Mouse (Mus musculus): ENCODE measurements at regions not wholly inside any gene's neighbourhood (a gene's known extent, or its start where the extent isn't known, plus 50 kb on each side); places are given as distances from the start of the nearest gene placed in this dataset.

DNA sequence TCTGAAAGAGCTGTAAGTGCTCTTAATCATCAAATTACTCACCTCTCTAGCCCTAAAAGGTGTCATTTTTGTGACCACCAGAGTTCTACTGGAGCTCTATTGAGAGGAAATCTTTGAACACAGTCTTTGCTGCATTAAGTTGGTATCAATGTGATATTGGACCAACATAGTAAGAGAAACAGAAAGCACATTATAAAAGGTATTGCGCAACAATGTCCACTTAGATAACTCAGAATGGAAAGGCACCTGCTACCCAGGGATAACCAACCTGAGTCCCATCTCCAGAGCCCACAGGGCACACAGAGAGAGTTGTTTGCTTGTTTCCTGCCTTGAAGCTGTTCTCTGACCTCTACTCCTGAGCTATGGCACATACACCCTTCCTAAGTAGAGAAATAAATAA, 106.4 kb upstream of the Med13l start:
- no peaks in the 10 kb centered on the region for H3K9me3 ChIP-seq (ENCODE audit: control insufficient read depth, low read length)
- no peaks in the 10 kb centered on the region for H3K27me3 ChIP-seq (ENCODE audit: control insufficient read depth, insufficient read depth, low read length)
- H3K9ac ChIP-seq (ENCODE audit: low read length) = no peak overlapping the region
- peaks cover 3% of the 10 kb centered on the region; the same call in 1 of the 2 replicates for H3K4me1 ChIP-seq (ENCODE audit: control insufficient read depth, insufficient read depth, low read length)
- DNase-seq (ENCODE audit: low spot score) (no peak), ATAC-seq (ENCODE audit: insufficient number of reproducible peaks, low FRiP score, low TSS enrichment, low read depth) (no peak)
- H3K4me2 ChIP-seq (ENCODE audit: low read depth, severe bottlenecking) = no peak overlapping the region
- 100% methylated on average over 1 of the region's 1 CpGs for WGBS
- no peak overlapping the region for H3K27ac ChIP-seq (replicated peaks; ENCODE audit: low read depth, low read length)
- H3K4me3 ChIP-seq (ENCODE audit: low read depth, low read length) = no peak overlapping the region
- H3K36me3 ChIP-seq (ENCODE audit: control insufficient read depth, insufficient read depth, low read length) = no peaks in the 10 kb centered on the region

DNA sequence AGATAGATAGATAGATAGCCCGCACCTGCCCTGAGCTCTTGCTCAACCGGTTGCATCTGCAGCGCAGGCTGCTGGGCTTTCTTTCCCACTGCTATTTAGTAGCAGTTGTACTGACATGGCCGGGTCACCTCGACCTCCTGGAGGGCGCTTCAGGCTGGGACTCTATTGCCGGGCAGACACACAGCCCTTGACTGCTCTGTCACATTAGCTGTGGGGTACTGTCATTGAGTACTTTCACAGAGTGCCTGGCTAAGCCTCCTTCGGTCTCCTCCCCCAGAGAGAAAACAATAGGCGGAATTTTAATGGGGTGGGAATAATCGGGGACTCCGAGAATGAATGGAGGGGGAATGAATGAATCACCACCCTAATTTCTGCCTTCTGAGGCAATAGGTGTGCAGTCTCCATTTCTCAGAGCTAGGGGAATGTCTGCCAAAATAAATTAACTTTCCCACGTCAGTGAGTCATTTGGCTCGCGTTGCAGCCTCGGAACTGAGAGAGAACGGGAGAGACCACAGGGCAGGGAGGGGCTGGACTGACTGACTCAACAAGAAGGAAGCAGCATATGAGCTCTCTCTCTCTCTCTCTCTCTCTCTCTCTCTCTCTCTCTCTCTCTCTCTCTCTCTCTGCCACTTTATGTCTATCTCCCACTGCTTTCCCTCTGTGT, 101.6 kb upstream of the Med13l start:
- H3K9ac ChIP-seq (ENCODE audit: low read length) = no peak overlapping the region
- no peaks in the 10 kb centered on the region for H3K27me3 ChIP-seq (ENCODE audit: control insufficient read depth, insufficient read depth, low read length)
- no peak overlapping the region for H3K4me3 ChIP-seq (ENCODE audit: low read depth, low read length)
- H3K4me1 ChIP-seq (ENCODE audit: control insufficient read depth, insufficient read depth, low read length) = peaks cover 13% of the 10 kb centered on the region
- 0 out of 2 replicates have a peak overlapping the region, but pooled peaks have one; percentile 36 for H3K27ac ChIP-seq (replicated peaks; ENCODE audit: low read depth, low read length)
- ATAC-seq (ENCODE audit: insufficient number of reproducible peaks, low FRiP score, low TSS enrichment, low read depth) (no peak), DNase-seq (ENCODE audit: low spot score) (peak; percentile 68)
- H3K4me2 ChIP-seq (ENCODE audit: low read depth, severe bottlenecking) = peak overlapping the region; percentile 37
- no peaks in the 10 kb centered on the region for H3K36me3 ChIP-seq (ENCODE audit: control insufficient read depth, insufficient read depth, low read length)
- H3K9me3 ChIP-seq (ENCODE audit: control insufficient read depth, low read length) = no peaks in the 10 kb centered on the region
- WGBS = 5% methylated on average over 16 of the region's 16 CpGs

DNA sequence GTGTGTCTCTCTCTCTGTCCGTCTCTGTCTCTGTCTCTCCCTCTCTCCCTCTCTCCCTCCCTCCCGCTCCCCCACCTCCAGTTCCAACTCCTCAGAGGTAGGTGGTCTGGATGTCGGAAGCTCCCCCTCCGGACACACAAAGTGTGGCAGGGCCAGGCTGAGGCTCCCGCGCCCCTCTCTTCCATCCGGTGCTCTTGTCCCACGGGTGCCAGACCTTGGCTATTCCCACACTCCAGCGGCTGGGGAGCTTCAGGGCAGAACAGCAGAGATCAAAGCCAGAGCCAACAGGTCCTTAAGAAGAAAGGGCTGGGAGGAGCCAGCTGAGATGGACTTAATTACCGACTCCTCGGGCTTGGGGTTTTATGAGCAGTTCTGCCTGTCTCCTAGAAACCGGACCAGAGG, 101.1 kb upstream of the Med13l start:
- ATAC-seq (ENCODE audit: insufficient number of reproducible peaks, low FRiP score, low TSS enrichment, low read depth) (0 out of 2 replicates have a peak, but pooled peaks have one; percentile 28), DNase-seq (ENCODE audit: low spot score) (peak; percentile 75)
- Histone ChIP-seq H3K36me3 (ENCODE audit: control insufficient read depth, insufficient read depth, low read length) (no peaks in the 10 kb centered on the region), H3K4me3 (ENCODE audit: low read depth, low read length) (no peak overlapping the region), H3K4me1 (ENCODE audit: control insufficient read depth, insufficient read depth, low read length) (peaks cover 16% of the 10 kb centered on the region), H3K27me3 (ENCODE audit: control insufficient read depth, insufficient read depth, low read length) (no peaks in the 10 kb centered on the region), H3K9ac (ENCODE audit: low read length) (no peak overlapping the region), H3K27ac (replicated peaks; ENCODE audit: low read depth, low read length) (peak overlapping the region; percentile 36; the same call in 1 of the 2 replicates), H3K4me2 (ENCODE audit: low read depth, severe bottlenecking) (peak overlapping the region; percentile 37), H3K9me3 (ENCODE audit: control insufficient read depth, low read length) (no peaks in the 10 kb centered on the region)
- WGBS = 0% methylated on average over 12 of the region's 12 CpGs

DNA sequence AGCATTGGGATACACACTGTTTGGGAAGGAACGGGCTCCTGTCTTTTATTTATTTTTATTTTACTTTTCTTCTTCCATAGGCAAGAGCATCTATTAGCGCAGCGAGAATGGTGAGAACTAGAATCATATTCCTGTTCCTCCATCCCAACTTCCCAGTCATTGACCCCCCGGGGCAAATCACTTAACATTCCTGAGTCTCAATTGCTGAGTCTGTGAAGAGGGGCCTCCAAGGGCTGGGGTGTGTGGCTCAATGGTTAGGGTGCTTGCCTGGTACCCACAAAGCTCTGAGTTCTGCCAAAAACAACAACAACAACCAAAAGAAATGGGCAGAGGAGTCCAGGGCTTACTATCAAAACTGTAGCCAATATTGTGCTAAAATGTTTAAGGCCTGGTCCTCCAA, 98.5 kb upstream of the Med13l start:
- no peak overlapping the region for H3K27ac ChIP-seq (replicated peaks; ENCODE audit: low read depth, low read length)
- no peak overlapping the region for H3K4me3 ChIP-seq (ENCODE audit: low read depth, low read length)
- H3K27me3 ChIP-seq (ENCODE audit: control insufficient read depth, insufficient read depth, low read length) = no peaks in the 10 kb centered on the region
- H3K4me1 ChIP-seq (ENCODE audit: control insufficient read depth, insufficient read depth, low read length) = peaks cover 33% of the 10 kb centered on the region
- ATAC-seq (ENCODE audit: insufficient number of reproducible peaks, low FRiP score, low TSS enrichment, low read depth) = no peak
- H3K9me3 ChIP-seq (ENCODE audit: control insufficient read depth, low read length) = no peaks in the 10 kb centered on the region
- H3K36me3 ChIP-seq (ENCODE audit: control insufficient read depth, insufficient read depth, low read length) = no peaks in the 10 kb centered on the region
- 49% methylated on average over 4 of the region's 4 CpGs for WGBS
- DNase-seq (ENCODE audit: low spot score) = no peak
- H3K4me2 ChIP-seq (ENCODE audit: low read depth, severe bottlenecking) = no peak overlapping the region
- H3K9ac ChIP-seq (ENCODE audit: low read length) = 0 out of 2 replicates have a peak overlapping the region, but pooled peaks have one; percentile 14

DNA sequence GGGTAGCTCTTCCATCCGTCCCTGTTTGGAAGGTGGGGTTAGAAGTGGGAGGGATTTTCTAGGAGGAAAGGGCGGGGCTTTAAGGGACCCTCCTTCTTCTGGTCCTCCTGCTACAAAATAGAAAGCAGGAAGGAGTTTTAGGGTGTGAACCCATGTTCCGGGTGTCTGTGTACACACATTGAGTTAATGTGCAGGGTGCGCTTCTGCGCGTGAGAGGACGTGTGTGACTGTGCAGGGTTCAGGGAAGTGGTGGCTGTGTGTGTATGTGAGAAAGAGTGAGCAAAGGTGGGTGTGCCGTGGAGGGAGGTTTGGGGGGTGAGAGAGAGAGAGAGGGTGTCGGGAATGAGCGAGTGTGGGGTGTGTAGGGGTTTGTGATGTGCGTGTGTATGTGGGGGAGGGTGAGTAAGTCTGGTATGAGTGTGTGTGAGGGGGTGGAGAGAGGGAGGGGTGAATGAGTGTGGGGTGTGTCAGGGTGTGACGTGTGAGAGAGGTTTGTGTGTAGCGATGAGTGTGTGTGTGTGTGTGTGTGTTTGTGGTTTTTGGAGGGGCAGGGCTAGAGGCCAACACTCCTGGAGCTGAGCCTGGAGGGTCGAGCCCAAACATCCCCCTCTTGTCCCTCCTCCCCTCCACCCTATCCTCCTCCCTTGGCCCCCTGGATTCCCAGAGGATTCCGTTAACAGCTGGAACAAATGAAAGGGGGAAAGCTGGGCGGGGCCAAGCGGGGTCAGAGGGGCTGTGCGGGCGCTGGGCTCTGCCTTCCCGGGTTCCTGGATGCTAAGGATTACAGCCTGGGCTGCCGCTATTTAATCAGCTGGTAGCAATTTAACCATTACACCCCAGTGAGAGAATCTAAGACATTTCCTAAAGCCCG, 95.3 kb upstream of the Med13l start:
- Histone ChIP-seq H3K9ac (ENCODE audit: low read length) (peak overlapping the region; percentile 5; the same call in 1 of the 2 replicates), H3K27ac (replicated peaks; ENCODE audit: low read depth, low read length) (peak overlapping the region; percentile 80), H3K4me3 (ENCODE audit: low read depth, low read length) (peak overlapping the region; percentile 1; the same call in 1 of the 2 replicates), H3K27me3 (ENCODE audit: control insufficient read depth, insufficient read depth, low read length) (no peaks in the 10 kb centered on the region), H3K4me1 (ENCODE audit: control insufficient read depth, insufficient read depth, low read length) (peaks cover 30% of the 10 kb centered on the region), H3K4me2 (ENCODE audit: low read depth, severe bottlenecking) (peak overlapping the region; percentile 52), H3K36me3 (ENCODE audit: control insufficient read depth, insufficient read depth, low read length) (no peaks in the 10 kb centered on the region), H3K9me3 (ENCODE audit: control insufficient read depth, low read length) (no peaks in the 10 kb centered on the region)
- DNase-seq (ENCODE audit: low spot score) = peak; percentile 91
- 4% methylated on average over 22 of the region's 22 CpGs for WGBS
- ATAC-seq (ENCODE audit: insufficient number of reproducible peaks, low FRiP score, low TSS enrichment, low read depth) = peak; percentile 84

DNA sequence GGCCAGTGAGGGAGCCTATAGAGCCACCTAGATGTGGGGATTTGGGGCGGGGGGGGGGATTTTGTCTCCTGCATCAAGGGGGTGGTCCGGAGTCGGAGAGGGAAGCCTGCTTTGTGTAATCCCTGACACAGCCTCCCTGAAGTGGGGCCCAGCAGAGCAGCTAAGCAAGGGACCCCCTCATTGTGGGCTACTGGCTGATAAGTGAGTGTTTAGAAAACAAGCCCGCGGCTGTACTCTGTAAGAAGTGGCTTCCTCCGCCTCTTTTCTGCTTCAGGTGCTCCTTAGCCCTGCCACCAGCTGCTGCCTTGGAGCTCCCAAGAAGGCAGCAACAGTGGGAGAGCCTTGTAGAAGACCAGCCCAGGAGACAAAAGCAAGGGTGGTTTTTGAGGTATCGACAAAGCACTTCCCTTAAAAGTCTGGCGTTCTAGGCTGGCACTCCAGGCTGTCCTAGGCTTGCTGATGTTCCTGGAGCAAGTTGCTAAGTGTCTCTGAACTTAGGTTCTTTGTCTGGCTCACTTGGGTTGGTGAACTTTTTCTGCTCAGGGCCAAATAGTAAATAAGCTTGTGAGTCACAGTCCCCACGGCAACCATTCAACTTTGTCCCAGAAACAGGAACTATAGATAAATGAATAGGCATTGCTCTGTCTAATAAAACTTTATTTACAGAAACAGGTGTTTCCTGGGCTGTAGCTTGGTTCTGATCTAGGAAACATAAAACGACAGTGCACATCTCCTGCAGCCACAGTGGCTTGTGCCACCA, 94.3 kb upstream of the Med13l start:
- DNase-seq (ENCODE audit: low spot score) (peak; percentile 62), ATAC-seq (ENCODE audit: insufficient number of reproducible peaks, low FRiP score, low TSS enrichment, low read depth) (no peak)
- Histone ChIP-seq H3K36me3 (ENCODE audit: control insufficient read depth, insufficient read depth, low read length) (no peaks in the 10 kb centered on the region), H3K4me3 (ENCODE audit: low read depth, low read length) (peak overlapping the region; percentile 1; the same call in 1 of the 2 replicates), H3K27ac (replicated peaks; ENCODE audit: low read depth, low read length) (peak overlapping the region; percentile 89), H3K27me3 (ENCODE audit: control insufficient read depth, insufficient read depth, low read length) (no peaks in the 10 kb centered on the region), H3K4me1 (ENCODE audit: control insufficient read depth, insufficient read depth, low read length) (peaks cover 30% of the 10 kb centered on the region), H3K9me3 (ENCODE audit: control insufficient read depth, low read length) (no peaks in the 10 kb centered on the region), H3K4me2 (ENCODE audit: low read depth, severe bottlenecking) (peak overlapping the region; percentile 52), H3K9ac (ENCODE audit: low read length) (peak overlapping the region; percentile 36)
- WGBS = 8% methylated on average over 10 of the region's 10 CpGs

DNA sequence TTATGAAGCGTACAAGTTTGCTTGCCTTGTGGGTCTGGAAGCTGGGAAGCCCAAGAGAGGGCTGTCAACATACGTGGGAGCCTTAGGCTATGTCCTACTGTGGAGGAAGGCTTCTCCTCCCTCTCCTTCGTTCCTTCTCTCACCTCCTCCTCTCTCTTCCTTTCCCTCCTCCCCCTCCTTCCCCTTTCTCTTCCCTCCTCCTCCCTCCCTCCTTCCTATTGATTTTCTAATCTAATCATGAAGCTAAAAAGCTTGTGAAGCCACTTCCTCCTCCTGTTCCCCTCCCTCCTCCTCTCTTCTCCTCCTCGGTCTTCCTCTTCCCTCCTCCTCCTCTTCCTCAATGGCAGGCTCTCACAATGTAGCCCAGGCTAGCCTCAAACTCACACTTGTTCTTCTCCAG, 91.7 kb upstream of the Med13l start:
- H3K4me2 ChIP-seq (ENCODE audit: low read depth, severe bottlenecking) = no peak overlapping the region
- WGBS = 61% methylated on average over 4 of the region's 4 CpGs
- peaks cover 21% of the 10 kb centered on the region for H3K4me1 ChIP-seq (ENCODE audit: control insufficient read depth, insufficient read depth, low read length)
- H3K9ac ChIP-seq (ENCODE audit: low read length) = no peak overlapping the region
- no peak overlapping the region for H3K4me3 ChIP-seq (ENCODE audit: low read depth, low read length)
- no peak for DNase-seq (ENCODE audit: low spot score)
- no peaks in the 10 kb centered on the region for H3K27me3 ChIP-seq (ENCODE audit: control insufficient read depth, insufficient read depth, low read length)
- ATAC-seq (ENCODE audit: insufficient number of reproducible peaks, low FRiP score, low TSS enrichment, low read depth) = no peak
- no peak overlapping the region for H3K27ac ChIP-seq (replicated peaks; ENCODE audit: low read depth, low read length)
- H3K36me3 ChIP-seq (ENCODE audit: control insufficient read depth, insufficient read depth, low read length) = no peaks in the 10 kb centered on the region
- H3K9me3 ChIP-seq (ENCODE audit: control insufficient read depth, low read length) = no peaks in the 10 kb centered on the region

DNA sequence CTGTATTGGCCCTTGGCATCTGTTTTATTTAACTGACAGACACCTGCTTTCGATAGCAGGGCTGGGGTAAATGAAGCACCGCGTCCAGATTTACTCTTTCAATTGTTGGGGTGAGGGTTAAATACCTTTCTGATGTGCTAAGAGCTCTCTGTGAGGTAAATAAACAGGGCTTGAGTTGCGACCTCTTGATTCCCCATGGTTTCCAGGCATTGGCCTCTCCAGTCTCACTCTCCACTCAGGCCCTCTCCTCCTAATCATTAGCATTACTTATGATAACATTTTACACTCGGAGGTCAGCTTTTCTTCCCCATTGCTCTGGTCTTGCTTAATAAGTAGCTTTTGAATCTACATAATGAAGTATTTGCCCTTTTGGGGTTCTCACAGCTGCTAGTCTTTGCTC, 88.9 kb upstream of the Med13l start:
- Histone ChIP-seq H3K27me3 (ENCODE audit: control insufficient read depth, insufficient read depth, low read length) (no peaks in the 10 kb centered on the region), H3K4me1 (ENCODE audit: control insufficient read depth, insufficient read depth, low read length) (no peaks in the 10 kb centered on the region; the same call in 1 of the 2 replicates), H3K4me3 (ENCODE audit: low read depth, low read length) (no peak overlapping the region), H3K9me3 (ENCODE audit: control insufficient read depth, low read length) (no peaks in the 10 kb centered on the region), H3K4me2 (ENCODE audit: low read depth, severe bottlenecking) (no peak overlapping the region), H3K27ac (replicated peaks; ENCODE audit: low read depth, low read length) (no peak overlapping the region), H3K36me3 (ENCODE audit: control insufficient read depth, insufficient read depth, low read length) (no peaks in the 10 kb centered on the region), H3K9ac (ENCODE audit: low read length) (no peak overlapping the region)
- WGBS = 36% methylated on average over 5 of the region's 5 CpGs
- no peak for DNase-seq (ENCODE audit: low spot score)
- ATAC-seq (ENCODE audit: insufficient number of reproducible peaks, low FRiP score, low TSS enrichment, low read depth) = no peak
